Mouse (Mus musculus): ENCODE data around the gene Ptprd. TPM values are rescaled to one million over a fixed set of nuclear protein-coding genes. Genes with fewer than 3 reads are reported as not detected.

The Ptprd gene
- polyA plus RNA-seq, 1 experiment: 357 TPM

DNA sequence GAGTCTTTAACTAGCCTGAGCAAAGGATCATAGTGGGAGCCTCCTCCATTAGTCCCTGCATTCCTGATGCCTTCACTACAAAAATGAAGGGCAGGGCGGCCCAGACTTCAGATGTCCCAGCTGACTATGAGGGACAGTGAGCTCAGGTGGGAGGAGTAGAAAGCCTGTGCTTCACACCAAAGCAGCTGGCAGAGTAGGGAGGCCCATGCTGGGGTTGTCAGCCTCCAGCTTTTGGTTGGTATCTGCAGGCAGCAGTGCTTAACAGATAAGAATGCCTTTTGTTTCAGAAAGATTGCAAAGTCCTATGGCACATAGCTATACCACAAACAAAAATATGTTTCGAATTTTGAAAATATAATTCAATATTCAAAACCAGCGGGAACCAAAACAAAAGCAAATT is 2237.0 kb downstream of the Ptprd start:
- Histone ChIP-seq H3K4me1 (ENCODE audit: control insufficient read depth, insufficient read depth, low read length) (no peaks in the 10 kb centered on the region), H3K4me3 (ENCODE audit: insufficient read depth, low read depth, low read length) (no peak overlapping the region), H3K27ac (ENCODE audit: insufficient read depth, low read depth, low read length) (no peak overlapping the region)
- 93% methylated on average over 3 of the region's 3 CpGs for WGBS
- TF ChIP-seq POLR2A (IDR thresholded peaks at IDR 0.05; ENCODE audit: insufficient read depth, low read depth, low read length): no peak
- no peak for TF ChIP-seq CTCF (IDR thresholded peaks at IDR 0.05; ENCODE audit: insufficient read depth, low read depth, low read length)

DNA sequence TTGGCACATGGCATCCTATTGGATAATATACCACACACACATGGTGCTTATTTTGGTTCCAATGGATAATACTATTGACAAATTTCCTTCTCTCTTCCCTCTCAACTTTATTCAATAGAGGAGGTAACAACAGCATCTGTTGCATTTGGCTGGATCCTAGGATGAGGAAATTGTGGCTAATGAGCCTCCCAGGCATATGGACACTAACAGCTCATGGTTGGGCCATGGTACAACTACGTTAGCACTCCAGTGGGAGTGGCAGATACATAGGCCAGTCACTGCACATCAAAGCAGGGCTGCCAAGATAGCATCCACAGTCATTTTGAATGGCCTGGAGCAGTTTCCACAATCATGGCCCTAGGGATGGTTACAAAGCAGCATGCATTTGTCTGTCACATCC is 2238.4 kb downstream of the Ptprd start:
- no peak overlapping the region for H3K4me3 ChIP-seq (ENCODE audit: insufficient read depth, low read depth, low read length)
- 77% methylated on average over 1 of the region's 1 CpGs for WGBS
- H3K27ac ChIP-seq (ENCODE audit: insufficient read depth, low read depth, low read length): no peak overlapping the region
- TF ChIP-seq POLR2A (IDR thresholded peaks at IDR 0.05; ENCODE audit: insufficient read depth, low read depth, low read length) (no peak), CTCF (IDR thresholded peaks at IDR 0.05; ENCODE audit: insufficient read depth, low read depth, low read length) (no peak)
- H3K4me1 ChIP-seq (ENCODE audit: control insufficient read depth, insufficient read depth, low read length): no peaks in the 10 kb centered on the region

DNA sequence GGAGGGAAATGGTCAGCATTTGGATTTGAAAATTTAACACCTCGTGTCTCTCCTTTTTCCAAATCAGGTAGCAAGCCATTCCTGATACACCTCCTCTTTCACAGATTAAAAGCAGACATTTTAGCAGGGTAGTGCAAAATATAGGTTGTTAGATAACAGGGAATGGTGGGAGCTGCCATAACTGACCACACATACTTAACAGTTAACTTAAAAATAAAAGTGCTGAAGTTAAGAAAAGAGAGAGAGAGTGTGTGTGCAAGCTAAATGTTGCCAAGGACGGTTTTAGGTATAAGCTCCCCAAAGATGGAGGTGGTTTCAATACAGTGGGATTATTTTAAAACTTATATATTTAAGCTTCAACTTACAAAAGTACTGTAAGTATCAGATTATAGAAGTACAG is 2241.8 kb downstream of the Ptprd start:
- no peak overlapping the region for H3K4me3 ChIP-seq (ENCODE audit: insufficient read depth, low read depth, low read length)
- TF ChIP-seq POLR2A (IDR thresholded peaks at IDR 0.05; ENCODE audit: insufficient read depth, low read depth, low read length): no peak
- TF ChIP-seq CTCF (IDR thresholded peaks at IDR 0.05; ENCODE audit: insufficient read depth, low read depth, low read length): no peak
- no peak overlapping the region for H3K27ac ChIP-seq (ENCODE audit: insufficient read depth, low read depth, low read length)
- 88% methylated on average over 2 of the region's 2 CpGs for WGBS
- H3K4me1 ChIP-seq (ENCODE audit: control insufficient read depth, insufficient read depth, low read length): no peaks in the 10 kb centered on the region

DNA sequence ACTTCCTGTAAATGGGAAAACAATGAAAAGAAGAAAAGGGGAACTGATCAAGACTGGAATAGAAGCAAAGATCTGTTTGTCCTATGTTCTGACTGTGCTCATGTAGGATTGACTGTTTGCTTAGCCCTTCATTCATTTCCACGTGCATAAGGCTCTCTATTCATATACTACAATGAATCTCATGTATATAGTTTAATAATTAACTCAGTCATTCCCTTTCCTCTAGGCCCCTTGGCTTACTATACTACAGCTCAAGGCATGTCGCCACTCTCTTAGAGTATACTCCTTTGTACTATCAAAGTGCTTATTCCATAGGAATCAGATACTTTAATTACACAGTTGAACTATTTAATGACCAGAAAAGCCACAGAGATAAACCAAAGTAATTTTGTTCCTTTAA is 2243.1 kb downstream of the Ptprd start:
- 83% methylated on average over 2 of the region's 2 CpGs for WGBS
- no peak for TF ChIP-seq CTCF (IDR thresholded peaks at IDR 0.05; ENCODE audit: insufficient read depth, low read depth, low read length)
- TF ChIP-seq POLR2A (IDR thresholded peaks at IDR 0.05; ENCODE audit: insufficient read depth, low read depth, low read length): no peak
- H3K4me1 ChIP-seq (ENCODE audit: control insufficient read depth, insufficient read depth, low read length): no peaks in the 10 kb centered on the region
- no peak overlapping the region for H3K4me3 ChIP-seq (ENCODE audit: insufficient read depth, low read depth, low read length)
- H3K27ac ChIP-seq (ENCODE audit: insufficient read depth, low read depth, low read length): no peak overlapping the region

DNA sequence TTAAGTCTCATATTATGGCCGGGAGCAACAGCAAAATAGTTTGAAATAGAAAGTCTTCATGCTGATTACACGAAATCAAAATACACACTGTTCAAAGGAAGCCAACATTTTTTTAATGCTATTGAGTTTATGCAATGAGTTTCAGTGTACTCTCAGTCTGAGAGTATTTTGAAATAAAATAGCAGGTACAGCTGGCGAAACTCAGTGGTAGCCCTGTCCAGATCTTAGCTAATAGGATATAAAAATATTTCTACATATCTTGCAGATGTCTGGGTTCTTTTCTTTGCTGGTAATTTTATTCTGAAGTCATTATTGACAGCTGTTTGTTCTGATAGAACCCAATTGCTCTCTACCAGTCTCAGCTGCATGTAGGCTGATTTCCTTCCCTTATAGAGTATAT is 2246.0 kb downstream of the Ptprd start:
- no peak overlapping the region for H3K4me3 ChIP-seq (ENCODE audit: insufficient read depth, low read depth, low read length)
- no peaks in the 10 kb centered on the region for H3K4me1 ChIP-seq (ENCODE audit: control insufficient read depth, insufficient read depth, low read length)
- WGBS: 51% methylated on average over 3 of the region's 3 CpGs
- H3K27ac ChIP-seq (ENCODE audit: insufficient read depth, low read depth, low read length): no peak overlapping the region
- TF ChIP-seq POLR2A (IDR thresholded peaks at IDR 0.05; ENCODE audit: insufficient read depth, low read depth, low read length): no peak
- no peak for TF ChIP-seq CTCF (IDR thresholded peaks at IDR 0.05; ENCODE audit: insufficient read depth, low read depth, low read length)

DNA sequence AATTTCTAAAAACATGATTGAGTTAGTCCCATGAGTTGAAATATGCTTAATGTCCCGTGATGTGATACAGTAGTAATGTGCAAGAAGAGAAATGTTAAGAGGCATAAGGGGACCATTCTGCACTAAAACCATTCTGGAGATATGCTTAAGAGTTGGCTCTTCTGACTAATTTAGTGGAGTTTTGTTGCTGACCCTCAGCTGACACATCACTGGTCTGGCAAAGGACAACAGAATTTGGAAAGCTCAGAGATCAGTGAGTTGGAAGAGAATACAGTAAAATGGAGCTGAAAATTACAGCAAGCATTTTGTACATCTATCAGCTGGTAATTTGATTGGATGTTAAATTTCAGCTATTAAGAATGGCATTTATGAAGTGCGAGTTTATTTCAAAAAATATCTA is 2248.8 kb downstream of the Ptprd start:
- Histone ChIP-seq H3K4me3 (ENCODE audit: insufficient read depth, low read depth, low read length) (no peak overlapping the region), H3K27ac (ENCODE audit: insufficient read depth, low read depth, low read length) (no peak overlapping the region), H3K4me1 (ENCODE audit: control insufficient read depth, insufficient read depth, low read length) (no peaks in the 10 kb centered on the region)
- WGBS: 94% methylated on average over 2 of the region's 2 CpGs
- TF ChIP-seq CTCF (IDR thresholded peaks at IDR 0.05; ENCODE audit: insufficient read depth, low read depth, low read length) (no peak), POLR2A (IDR thresholded peaks at IDR 0.05; ENCODE audit: insufficient read depth, low read depth, low read length) (no peak)

DNA sequence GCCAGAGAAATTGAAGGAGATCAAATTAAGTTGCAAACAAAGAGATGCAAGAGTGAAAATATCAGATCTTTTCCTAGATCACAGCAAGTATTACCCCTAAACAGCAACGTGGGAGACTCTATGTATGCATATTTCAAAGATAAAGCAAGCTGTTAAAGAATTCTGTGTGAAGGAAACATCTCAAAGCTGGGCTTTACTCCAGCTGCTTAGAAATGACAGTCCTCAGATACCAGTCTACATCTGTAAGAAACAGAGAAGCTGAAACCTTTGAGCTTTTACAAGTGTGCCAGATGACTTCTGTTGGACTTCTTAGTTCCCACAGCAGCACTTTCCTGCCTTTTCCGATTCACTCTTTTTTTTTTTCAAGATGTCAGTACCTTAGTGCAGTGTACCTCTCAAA is 2249.9 kb downstream of the Ptprd start:
- H3K27ac ChIP-seq (ENCODE audit: insufficient read depth, low read depth, low read length): no peak overlapping the region
- H3K4me1 ChIP-seq (ENCODE audit: control insufficient read depth, insufficient read depth, low read length): no peaks in the 10 kb centered on the region
- WGBS: 66% methylated on average over 2 of the region's 2 CpGs
- no peak overlapping the region for H3K4me3 ChIP-seq (ENCODE audit: insufficient read depth, low read depth, low read length)
- TF ChIP-seq CTCF (IDR thresholded peaks at IDR 0.05; ENCODE audit: insufficient read depth, low read depth, low read length) (no peak), POLR2A (IDR thresholded peaks at IDR 0.05; ENCODE audit: insufficient read depth, low read depth, low read length) (no peak)

DNA sequence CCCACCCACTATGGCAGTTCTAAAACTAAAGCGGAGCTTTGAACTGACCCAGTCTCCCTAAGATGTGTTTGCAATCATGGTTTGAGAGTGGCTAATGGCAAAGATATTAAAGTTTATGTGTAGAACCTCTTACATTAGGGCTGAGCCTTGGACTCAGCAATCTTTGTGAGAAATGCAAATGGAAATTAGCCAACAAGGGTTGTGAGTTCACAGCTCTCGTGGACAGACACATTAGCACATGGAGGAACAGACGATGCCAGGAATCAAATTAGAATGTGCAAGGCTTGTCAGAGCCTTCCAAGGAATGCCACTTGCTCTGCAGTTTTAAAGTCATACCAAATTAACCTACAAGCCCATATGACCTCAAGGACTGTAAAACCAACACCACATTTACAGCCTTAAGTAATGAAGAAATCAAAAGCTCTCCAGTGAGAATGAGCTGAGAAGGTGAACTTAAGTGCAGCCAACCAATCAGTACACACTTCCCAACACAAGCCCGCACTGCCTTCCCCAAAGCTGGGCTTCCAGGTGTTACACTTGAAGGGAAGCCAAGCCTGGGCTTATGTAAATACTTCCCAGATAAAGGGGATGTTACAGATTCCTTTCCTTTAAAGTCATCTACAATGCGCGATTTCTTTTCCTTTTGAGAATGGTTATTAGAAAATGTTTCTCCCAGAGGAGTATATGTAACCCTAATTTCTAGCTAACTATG is 2258.3 kb downstream of the Ptprd start:
- H3K4me1 ChIP-seq (ENCODE audit: control insufficient read depth, insufficient read depth, low read length): no peaks in the 10 kb centered on the region
- TF ChIP-seq POLR2A (IDR thresholded peaks at IDR 0.05; ENCODE audit: insufficient read depth, low read depth, low read length) (no peak), CTCF (IDR thresholded peaks at IDR 0.05; ENCODE audit: insufficient read depth, low read depth, low read length) (no peak)
- H3K27ac ChIP-seq (ENCODE audit: insufficient read depth, low read depth, low read length): no peak overlapping the region
- WGBS: 85% methylated on average over 6 of the region's 6 CpGs
- H3K4me3 ChIP-seq (ENCODE audit: insufficient read depth, low read depth, low read length): no peak overlapping the region

DNA sequence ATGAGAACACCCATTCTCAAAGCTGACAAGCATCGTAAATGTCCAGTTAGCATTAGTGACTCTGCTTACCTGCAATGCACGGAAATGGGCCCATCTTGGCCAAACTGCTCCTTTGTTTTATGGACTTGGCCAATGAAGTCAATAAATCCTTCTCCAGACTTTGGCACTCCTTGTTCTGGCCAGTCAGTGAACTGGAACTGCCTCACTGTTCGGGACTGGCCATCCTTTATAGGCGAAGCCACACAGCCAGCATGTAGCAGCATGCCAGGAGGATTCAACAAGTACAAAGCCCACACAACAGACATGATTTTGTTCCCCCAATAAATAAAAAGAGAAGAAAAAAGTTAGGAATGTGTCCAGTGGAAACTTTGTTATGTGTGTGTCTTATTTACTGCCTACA is 2261.2 kb downstream of the Ptprd start:
- no peak for TF ChIP-seq POLR2A (IDR thresholded peaks at IDR 0.05; ENCODE audit: insufficient read depth, low read depth, low read length)
- no peak for TF ChIP-seq CTCF (IDR thresholded peaks at IDR 0.05; ENCODE audit: insufficient read depth, low read depth, low read length)
- no peaks in the 10 kb centered on the region for H3K4me1 ChIP-seq (ENCODE audit: control insufficient read depth, insufficient read depth, low read length)
- no peak overlapping the region for H3K4me3 ChIP-seq (ENCODE audit: insufficient read depth, low read depth, low read length)
- no peak overlapping the region for H3K27ac ChIP-seq (ENCODE audit: insufficient read depth, low read depth, low read length)
- WGBS: 85% methylated on average over 4 of the region's 4 CpGs

DNA sequence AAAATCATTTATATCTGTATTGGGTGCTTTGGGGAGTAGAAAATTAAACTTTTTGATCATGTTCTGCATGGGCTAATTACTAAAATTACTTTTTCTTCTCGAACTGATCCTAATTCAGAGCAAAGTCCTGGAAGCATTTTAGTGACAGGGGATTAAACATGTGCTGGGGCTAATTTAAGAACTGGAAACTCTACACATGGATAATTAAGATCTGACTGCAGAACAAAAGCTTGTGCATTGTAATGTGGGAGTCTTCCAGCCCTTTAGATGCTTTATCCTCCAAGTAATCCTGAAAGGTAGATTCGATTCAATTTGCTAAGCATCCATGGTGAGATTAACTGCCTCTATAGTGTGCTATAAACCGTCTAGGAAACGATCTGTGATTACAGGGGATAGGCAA is 2316.9 kb downstream of the Ptprd start:
- no peaks in the 10 kb centered on the region for H3K4me1 ChIP-seq (ENCODE audit: control insufficient read depth, insufficient read depth, low read length)
- no peak overlapping the region for H3K4me3 ChIP-seq (ENCODE audit: insufficient read depth, low read depth, low read length)
- H3K27ac ChIP-seq (ENCODE audit: insufficient read depth, low read depth, low read length): no peak overlapping the region
- no peak for TF ChIP-seq POLR2A (IDR thresholded peaks at IDR 0.05; ENCODE audit: insufficient read depth, low read depth, low read length)
- no peak for TF ChIP-seq CTCF (IDR thresholded peaks at IDR 0.05; ENCODE audit: insufficient read depth, low read depth, low read length)
- WGBS: 22% methylated on average over 4 of the region's 4 CpGs

All from olfactory bulb, adult 2 months (tissue).